11 mouse cellular contexts compared by ENCODE assay signal in the genomic region with DNA sequence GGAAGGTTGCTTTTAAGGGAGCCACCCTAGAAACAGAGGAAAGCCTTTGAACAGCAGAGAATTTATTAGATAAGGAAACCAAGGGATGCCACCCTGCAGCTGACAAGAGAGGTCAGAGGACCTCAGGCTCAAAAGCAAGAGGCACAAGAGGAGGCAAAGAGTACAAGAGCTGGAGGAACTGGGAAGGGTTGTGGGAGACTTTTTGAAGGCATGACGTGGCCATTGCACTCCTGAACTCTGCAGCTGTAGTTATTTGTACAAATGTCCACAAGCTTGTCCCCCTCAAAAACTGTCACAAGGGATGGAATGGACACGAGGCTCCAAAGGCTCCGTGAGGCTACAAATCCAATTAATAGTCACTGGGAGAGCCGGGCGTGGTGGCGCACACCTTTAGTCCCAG. TPM values are rescaled to one million over a fixed set of nuclear protein-coding genes. Genes with fewer than 3 reads are reported as not detected.
"Had no signal": no experiment of that assay in that cellular context is flagged by ENCODE, and none has a peak within 500 bp of the region (broad histone marks: within the 10 kb centered on the region; RNA-seq: fewer than 3 reads in every experiment).

No protein-coding gene starts in this region.

- H3K9ac ChIP-seq: limb, embryonic 12.5 days; liver, embryonic 14.5 days; neural tube, embryonic 15.5 days had no signal

- H3K4me2 ChIP-seq: limb, embryonic 12.5 days; neural tube, embryonic 15.5 days had no signal

- H3K27ac ChIP-seq: limb, embryonic 12.5 days; liver, embryonic 14.5 days; neural tube, embryonic 15.5 days had no signal

- H3K27me3 ChIP-seq: limb, embryonic 12.5 days; neural tube, embryonic 15.5 days had no signal

- DNase-seq: layer of hippocampus, adult 9-11 months; lung, adult 18-20 months; midbrain, embryonic 14.5 days; right cerebral cortex, adult 18-20 months; right cerebral cortex, postnatal 25 days; thymus, postnatal 36 days had no signal

- H3K9me3 ChIP-seq: limb, embryonic 12.5 days; neural tube, embryonic 15.5 days had no signal

- H3K36me3 ChIP-seq: limb, embryonic 12.5 days; neural tube, embryonic 15.5 days had no signal

- H3K4me3 ChIP-seq: limb, embryonic 12.5 days; myocyte; neural tube, embryonic 15.5 days had no signal

RNA-seq across cellular contexts. Expression of a gene that starts 5.5 kb away (rescaled TPM):
- polyA plus RNA-seq: liver, adult 2 months had no signal
